Mouse (Mus musculus) neutrophil, adult 5-6 weeks (primary cell): ENCODE data around the gene Agmo. TPM values are rescaled to one million over a fixed set of nuclear protein-coding genes. Genes with fewer than 3 reads are reported as not detected.

Experiments
- ATAC-seq: fragments of 151-379, 151-347 bp; 2 replicates; pipeline ENCODE4 v1.8.0; 2017; ENCODE audit warnings: mild to moderate bottlenecking, moderate TSS enrichment; ENCODE audit not compliant: insufficient number of reproducible peaks, poor library complexity, low FRiP score, severe bottlenecking; ENCODE audit errors: extremely low read depth
- total RNA-seq: library from RNA; stranded (forward); fragments of 200-1000 nt; gene quantifications from 2 replicates; pipeline ENCODE4 v1.2.3, GENCODE M21; 2017

Agmo gene
- total RNA-seq, 1 experiment from 2014 or later, result not detected

- ATAC-seq, result no peak
These were observed 341.3 kb downstream of the Agmo start for GRCm38 (mm10) chr12:37582777-37583176.

GRCm38 (mm10) chr12:37592853-37593252 is 351.4 kb downstream of the Agmo start:
- ATAC-seq, result no peak

GRCm38 (mm10) chr12:37612837-37613236 is 371.4 kb downstream of the Agmo start:
- no peak for ATAC-seq

- no peak for ATAC-seq
These were observed 373.3 kb downstream of the Agmo start for GRCm38 (mm10) chr12:37614769-37615168.

- no peak for ATAC-seq
These were observed 382.6 kb downstream of the Agmo start for GRCm38 (mm10) chr12:37624078-37624477.

Other genes with a start within 250 kb of the Agmo start
- not detected in 2 replicates for gene Meox2, start 133.1 kb upstream of the Agmo start, total RNA-seq